ENCODE assay signal across 10 mouse cellular contexts in the genomic region with DNA sequence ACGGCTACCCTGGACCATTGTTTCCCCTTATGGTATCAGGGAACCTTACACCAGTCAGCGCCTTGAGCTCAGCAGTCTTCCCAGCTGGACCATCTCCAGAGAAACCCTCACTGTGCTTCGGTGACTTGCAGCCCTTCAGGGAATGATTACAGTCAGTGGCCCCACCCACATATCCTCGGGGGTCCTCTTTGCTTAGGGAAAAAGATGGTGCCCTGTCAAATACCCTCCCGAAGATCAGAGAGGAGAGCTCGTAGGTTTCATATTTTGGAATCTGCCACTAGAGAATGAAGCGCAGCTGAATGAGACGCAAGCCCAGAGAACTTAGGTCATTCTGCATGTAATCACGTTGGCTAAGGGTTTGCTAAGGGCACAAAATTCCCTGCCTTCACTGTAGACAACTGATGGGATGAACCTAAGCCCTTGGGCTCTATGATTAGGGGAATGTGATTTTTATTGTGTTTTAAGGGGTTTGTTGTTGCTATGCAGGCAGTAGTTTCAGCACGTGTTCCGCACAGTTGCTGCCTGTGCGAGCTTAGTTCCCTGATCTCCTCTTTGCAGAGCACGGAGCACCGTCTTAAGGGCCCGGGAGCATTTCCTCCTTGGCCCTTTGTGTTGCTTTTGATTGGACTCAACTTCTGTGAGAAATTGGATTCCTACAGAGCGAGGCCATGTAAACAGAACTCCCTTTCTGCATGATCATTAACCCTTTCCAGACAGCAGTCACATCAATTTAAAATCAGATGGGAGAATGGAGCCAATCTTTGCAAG. TPM values are rescaled to one million over a fixed set of nuclear protein-coding genes. Genes with fewer than 3 reads are reported as not detected.
DNase-seq lines count a peak whose midpoint lies in the region; ATAC-seq and TF ChIP-seq lines count a peak whose summit lies in the region.
"Had no signal": no experiment of that assay in that cellular context is flagged by ENCODE, and none has a peak within 500 bp of the region (broad histone marks: within the 10 kb centered on the region; RNA-seq: fewer than 3 reads in every experiment).

No protein-coding gene starts in this region.

- no peaks in the 10 kb centered on the region for H3K27me3 ChIP-seq in lung, embryonic 14.5 days (ENCODE audit: insufficient read depth, low read length)
- H3K27me3 ChIP-seq in forebrain, postnatal 0 days (ENCODE audit: insufficient read depth, low read length): no peaks in the 10 kb centered on the region
- peaks cover 47% of the 10 kb centered on the region for H3K27me3 ChIP-seq in liver, embryonic 13.5 days
- H3K27me3 ChIP-seq in stomach, postnatal 0 days (ENCODE audit: control insufficient read depth, insufficient read depth, low read length): no peaks in the 10 kb centered on the region

- H3K27ac ChIP-seq in lung, embryonic 14.5 days (ENCODE audit: low read depth): no peak overlapping the region
- no peak overlapping the region for H3K27ac ChIP-seq in forebrain, postnatal 0 days (ENCODE audit: low read depth, low read length)
- no peak overlapping the region for H3K27ac ChIP-seq in liver, embryonic 13.5 days
- H3K27ac ChIP-seq in stomach, postnatal 0 days (replicated peaks): no peak overlapping the region

- no peak for TF ChIP-seq EP300 in stomach, postnatal 0 days (optimal IDR thresholded peaks at IDR 0.05)

- H3K36me3 ChIP-seq in lung, embryonic 14.5 days (ENCODE audit: insufficient read depth): no peaks in the 10 kb centered on the region
- no peaks in the 10 kb centered on the region for H3K36me3 ChIP-seq in forebrain, postnatal 0 days (ENCODE audit: insufficient read depth)
- H3K36me3 ChIP-seq in liver, embryonic 13.5 days: no peaks in the 10 kb centered on the region
- H3K36me3 ChIP-seq in stomach, postnatal 0 days (ENCODE audit: control insufficient read depth, insufficient read depth, low read length): no peaks in the 10 kb centered on the region
- H3K36me3 ChIP-seq: G1E had no signal

- 1% methylated on average over 16 of the region's 16 CpGs for WGBS in lung, embryonic 14.5 days
- WGBS in forebrain, postnatal 0 days: 3% methylated on average over 16 of the region's 16 CpGs
- WGBS in liver, embryonic 13.5 days (ENCODE audit: insufficient replicate concordance): 29% methylated on average over 16 of the region's 16 CpGs
- 6% methylated on average over 16 of the region's 16 CpGs for WGBS in stomach, postnatal 0 days

- no peak overlapping the region for H3K9ac ChIP-seq in lung, embryonic 14.5 days
- peak overlapping the region; percentile 25; the same call in 1 of the 2 replicates for H3K9ac ChIP-seq in forebrain, postnatal 0 days
- H3K9ac ChIP-seq in liver, embryonic 13.5 days: no peak overlapping the region
- no peak overlapping the region for H3K9ac ChIP-seq in stomach, postnatal 0 days (ENCODE audit: low read length)

- DNase-seq in lung, embryonic 14.5 days: peak; percentile 79
- no peak for DNase-seq in lung, adult 18-20 months
- peak; percentile 44 for DNase-seq in forebrain, postnatal 0 days
- DNase-seq in liver, embryonic 13.5 days: no peak
- DNase-seq in stomach, postnatal 0 days (ENCODE audit: low spot score): no peak
- no peak for DNase-seq in cerebellum, adult 11-12 months
- no peak for DNase-seq in gastrocnemius, postnatal 4 days (ENCODE audit: low spot score in 2 of 2)
- DNase-seq in lung, postnatal 25 days (ENCODE audit: low spot score): no peak
- DNase-seq: cerebellum, adult 9-10 months had no signal

- H3K4me1 ChIP-seq in lung, embryonic 14.5 days (ENCODE audit: insufficient read depth): 0 out of 2 replicates have a peak, but pooled peaks cover 4% of the 10 kb centered on the region
- H3K4me1 ChIP-seq in forebrain, postnatal 0 days (ENCODE audit: insufficient read depth): peaks cover 10% of the 10 kb centered on the region; the same call in 1 of the 2 replicates
- H3K4me1 ChIP-seq in liver, embryonic 13.5 days (replicated peaks): peaks cover 28% of the 10 kb centered on the region
- no peaks in the 10 kb centered on the region for H3K4me1 ChIP-seq in stomach, postnatal 0 days (replicated peaks; ENCODE audit: control insufficient read depth, insufficient read depth)

- H3K4me2 ChIP-seq in lung, embryonic 14.5 days: peak overlapping the region; percentile 54
- peak overlapping the region; percentile 48 for H3K4me2 ChIP-seq in forebrain, postnatal 0 days (ENCODE audit: low read depth)
- 0 out of 2 replicates have a peak overlapping the region, but pooled peaks have one; percentile 12 for H3K4me2 ChIP-seq in liver, embryonic 13.5 days
- peak overlapping the region; percentile 42 for H3K4me2 ChIP-seq in stomach, postnatal 0 days (replicated peaks; ENCODE audit: low read depth)

- peak overlapping the region; percentile 13; the same call in 1 of the 2 replicates for H3K4me3 ChIP-seq in lung, embryonic 14.5 days (ENCODE audit: low read depth, low read length)
- H3K4me3 ChIP-seq in forebrain, postnatal 0 days (ENCODE audit: low read depth, low read length): peak overlapping the region; percentile 25
- no peak overlapping the region for H3K4me3 ChIP-seq in liver, embryonic 13.5 days (replicated peaks)
- peak overlapping the region; percentile 1; the same call in 1 of the 2 replicates for H3K4me3 ChIP-seq in stomach, postnatal 0 days (ENCODE audit: low read depth, low read length)

- no peak for TF ChIP-seq CTCF in lung, embryonic 14.5 days (IDR thresholded peaks at IDR 0.05; ENCODE audit: low read depth)
- TF ChIP-seq CTCF in forebrain, postnatal 0 days (IDR thresholded peaks at IDR 0.05; ENCODE audit: low read depth): no peak
- TF ChIP-seq CTCF in stomach, postnatal 0 days (IDR thresholded peaks at IDR 0.05; ENCODE audit: low read depth): no peak

- peak; percentile 69 for ATAC-seq in lung, embryonic 14.5 days (ENCODE audit: insufficient read depth)
- peak; percentile 34; the same call in 1 of the 2 replicates for ATAC-seq in forebrain, postnatal 0 days
- ATAC-seq in liver, embryonic 13.5 days (ENCODE audit: low read depth): no peak
- ATAC-seq in stomach, postnatal 0 days (ENCODE audit: low FRiP score, low TSS enrichment): no peak

- no peaks in the 10 kb centered on the region for H3K9me3 ChIP-seq in lung, embryonic 14.5 days (ENCODE audit: low read depth, low read length)
- no peaks in the 10 kb centered on the region for H3K9me3 ChIP-seq in forebrain, postnatal 0 days (ENCODE audit: low read length)
- H3K9me3 ChIP-seq in liver, embryonic 13.5 days (replicated peaks): no peaks in the 10 kb centered on the region
- H3K9me3 ChIP-seq in stomach, postnatal 0 days (ENCODE audit: control insufficient read depth, low read length): no peaks in the 10 kb centered on the region
- H3K9me3 ChIP-seq: G1E had no signal

RNA-seq across cellular contexts. Expression of a gene that starts 21.7 kb away (rescaled TPM):
- polyA plus RNA-seq in lung, embryonic 14.5 days (2014; fragmentation: Nextera tagmentation; extraction: Ambion mirVana): 33.0 and 34.3 TPM in 2 replicates
- total RNA-seq in forebrain, postnatal 0 days (2014; rRNA removed): 32.1 and 35.1 TPM in 2 replicates
- 21.2 and 25.9 TPM in 2 replicates for polyA plus RNA-seq in forebrain, postnatal 0 days (2015; fragmentation: Nextera tagmentation; extraction: Ambion mirVana)
- 22.0 and 23.9 TPM in 2 replicates for polyA plus RNA-seq in liver, embryonic 13.5 days (2015; fragmentation: Nextera tagmentation; extraction: Ambion mirVana)
- polyA plus RNA-seq in stomach, postnatal 0 days (2015; fragmentation: Nextera tagmentation; extraction: Ambion mirVana): 14.0 and 15.4 TPM in 2 replicates
- total RNA-seq in gastrocnemius, postnatal 4 days (2021): 10 to 100 TPM; 18.2 to 20.1 TPM

Comparison
In these comparisons a context has a peak if more than half of its experiments do, and no peak if none do; other contexts are left out.
1. DNase-seq: peak in lung, embryonic 14.5 days (single experiment) and forebrain, postnatal 0 days (single experiment); none in lung, adult 18-20 months (0 of 2), liver, embryonic 13.5 days (single experiment), stomach, postnatal 0 days (single experiment), cerebellum, adult 11-12 months (single experiment), gastrocnemius, postnatal 4 days (0 of 2) and lung, postnatal 25 days (single experiment).
2. ATAC-seq: peak in lung, embryonic 14.5 days (single experiment) and forebrain, postnatal 0 days (single experiment); none in liver, embryonic 13.5 days (single experiment) and stomach, postnatal 0 days (single experiment).
3. Peak in every context shown above with its lines, with median percentiles within 50 percentile points of each other: H3K4me2 ChIP-seq.